Mouse (Mus musculus) mesoderm, embryonic 11.5 days (tissue): ENCODE data around the gene Olfr1291-ps1.

ENCODE experiments used
- DNase-seq: peaks from one replicate; pipeline ENCODE4 v3.0.0-alpha.2; 2012; ENCODE audit warnings: low read depth, low spot score

Gene Olfr1291-ps1

DNA sequence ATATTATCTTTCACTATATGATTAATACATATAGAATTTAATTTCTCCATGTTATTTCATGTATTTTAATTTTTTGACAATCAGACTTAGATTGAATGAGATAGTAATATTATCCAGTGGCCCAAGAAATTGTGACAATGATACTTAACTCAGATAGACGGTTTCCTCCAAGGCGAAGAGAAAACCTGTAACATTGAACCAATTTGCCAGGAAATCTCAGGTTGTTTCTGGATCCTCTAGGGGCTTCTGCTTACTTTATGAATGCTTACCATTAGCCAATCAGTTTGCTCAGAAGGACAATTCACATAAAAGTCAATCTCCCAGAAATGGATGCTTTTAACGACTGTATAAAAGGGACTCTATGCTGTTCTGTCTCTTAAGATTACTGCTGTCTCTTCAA is at the start of gene Olfr1291-ps1:
Gene Olfr1291-ps1, plus strand, starts transcription at position 301 of the 400 bp plus-strand sequence.
- no peak for DNase-seq

DNA sequence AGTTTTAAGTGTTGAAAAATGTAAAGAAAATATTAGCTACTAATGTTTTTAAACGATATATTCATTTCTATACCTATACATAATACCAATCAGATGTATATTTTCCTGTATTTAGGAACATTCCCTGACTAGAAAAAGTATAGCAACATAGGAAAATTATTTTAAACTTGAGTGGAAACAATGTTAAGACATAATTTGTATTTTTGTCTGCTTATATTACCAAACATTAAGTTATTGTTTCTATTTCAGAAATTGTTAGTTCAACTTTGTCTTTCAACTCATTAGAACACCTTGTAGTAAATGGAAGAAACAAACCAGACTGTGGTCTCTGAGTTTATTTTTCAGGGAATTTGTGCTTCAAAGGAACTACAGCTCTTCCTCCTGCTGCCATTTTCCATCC is 48.1 kb upstream of the Olfr1291-ps1 start, which contains the start of gene Olfr1287:
Gene Olfr1287, plus strand, starts transcription at position 301 of the 400 bp plus-strand sequence.
- DNase-seq = no peak

DNA sequence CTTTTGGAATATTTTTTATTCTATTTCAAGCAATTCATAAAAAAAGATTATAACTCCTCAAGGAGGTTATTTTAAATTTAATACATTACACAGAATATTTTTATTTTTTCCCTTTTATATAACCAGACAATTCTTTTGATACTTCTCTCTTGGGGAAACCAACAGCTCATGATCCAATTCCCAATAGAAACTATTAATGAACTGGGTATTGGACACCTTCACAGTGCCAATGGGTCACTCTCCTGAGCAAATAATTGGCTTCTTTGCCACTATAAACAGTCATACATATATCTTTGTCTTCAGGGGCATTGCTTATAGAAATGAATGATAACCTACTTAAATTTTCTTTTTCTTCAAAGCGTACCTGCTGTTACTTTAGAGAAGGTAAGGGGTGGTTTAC is 23.2 kb upstream of the Olfr1291-ps1 start, which contains the start of gene Olfr1288:
Gene Olfr1288, plus strand, starts transcription at position 301 of the 400 bp plus-strand sequence.
- no peak for DNase-seq

- no peak for DNase-seq
Observed at GRCm38 (mm10) chr2:111480519-111480918, 16.5 kb upstream of the Olfr1291-ps1 start, which contains the start of gene Olfr1289. Gene Olfr1289 (plus strand): TSS chr2:111480819.

DNA sequence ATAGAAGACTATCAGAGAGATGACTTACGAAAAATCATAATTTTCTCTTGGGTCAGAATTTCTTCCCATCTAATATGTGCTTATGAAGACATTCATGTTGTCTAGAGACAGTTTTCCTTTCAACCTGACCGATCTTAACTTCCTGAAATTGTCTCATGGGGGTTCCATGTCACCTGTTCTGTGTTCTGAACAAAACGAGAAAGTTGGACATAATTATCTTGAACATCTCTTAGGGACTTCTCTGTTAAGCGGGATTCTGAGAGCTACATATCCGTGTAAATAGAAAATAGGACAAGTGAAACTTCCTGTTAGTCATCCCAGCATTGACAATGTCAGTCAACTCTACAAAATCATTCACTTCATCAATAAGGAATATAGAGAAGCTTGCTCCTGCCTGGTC is 3.3 kb upstream of the Olfr1291-ps1 start, which contains the start of gene Olfr1290:
Gene Olfr1290, minus strand, starts transcription at position 101 of the 400 bp plus-strand sequence.
- DNase-seq = no peak

- DNase-seq = no peak
Observed at GRCm38 (mm10) chr2:111517451-111517850, 20.5 kb downstream of the Olfr1291-ps1 start.

GRCm38 (mm10) chr2:111524903-111525302 is 27.9 kb downstream of the Olfr1291-ps1 start, which contains the start of gene Olfr1293-ps:
Gene Olfr1293-ps (plus strand): TSS chr2:111525203.
- no peak for DNase-seq

- no peak for DNase-seq
Observed at GRCm38 (mm10) chr2:111540191-111540590, 43.2 kb downstream of the Olfr1291-ps1 start, which contains the start of gene Olfr1294. Gene Olfr1294 (minus strand): TSS chr2:111540291.
